Mouse (Mus musculus): ENCODE results near the gene Crybg2.

DNA sequence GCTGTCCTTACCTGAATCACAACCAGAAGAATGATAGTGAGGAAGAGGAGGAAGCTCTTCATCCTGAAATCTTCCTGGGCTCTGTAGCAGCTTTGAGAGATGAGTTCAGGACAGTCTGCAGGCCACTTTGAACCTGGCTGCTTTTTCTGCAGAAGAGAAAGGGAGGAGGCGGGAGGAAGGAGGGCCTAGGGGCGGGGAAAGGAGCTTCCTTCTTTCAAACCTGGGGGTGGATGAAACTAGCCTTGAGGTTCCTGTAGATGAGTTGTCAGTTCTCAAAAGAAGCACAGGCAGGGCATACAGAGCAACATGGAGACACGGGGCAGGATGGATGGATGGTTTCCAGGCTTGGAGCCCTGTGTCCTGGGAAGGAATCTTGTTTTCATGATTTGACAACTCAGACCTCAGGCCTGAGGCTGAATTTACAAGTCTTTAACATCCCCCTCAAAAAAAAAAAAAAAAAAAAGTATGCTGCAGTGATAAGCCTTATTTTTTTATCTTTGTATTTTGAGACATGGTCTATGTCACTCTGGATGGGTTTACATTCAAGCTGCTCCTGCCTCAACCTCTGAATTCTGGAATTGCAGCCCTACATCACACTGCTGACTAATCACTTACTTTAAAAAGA, 34.4 kb downstream of the Crybg2 start, which contains the start of gene Cd52:
- TF ChIP-seq CTCF (conservative IDR thresholded peaks at IDR 0.05; ENCODE audit: low read length): no peak
- TF ChIP-seq POU5F1 (IDR thresholded peaks at IDR 0.05; ENCODE audit: borderline replicate concordance, low read length): no peak
